Mouse (Mus musculus) testis, adult 2 months (tissue): ENCODE data around the gene Cse1l. TPM values are rescaled to one million over a fixed set of nuclear protein-coding genes. Genes with fewer than 3 reads are reported as not detected.

ENCODE experiments used
- H3K27ac ChIP-seq: fragments of 200-500 bp; 2 replicates; pipeline ENCODE4 v1.5.1; 2012; ENCODE audit warnings: low read depth, low read length; ENCODE audit not compliant: control insufficient read depth, insufficient read depth
- H3K27me3 ChIP-seq: fragments of 200-500 bp; 2 replicates; pipeline ENCODE4 v1.6.1; 2012; ENCODE audit warnings: mild to moderate bottlenecking, low read length, moderate library complexity; ENCODE audit not compliant: control insufficient read depth, insufficient read depth
- H3K36me3 ChIP-seq: fragments of 200-500 bp; 2 replicates; pipeline ENCODE4 v1.6.1; 2012; ENCODE audit warnings: mild to moderate bottlenecking, low read length; ENCODE audit not compliant: control insufficient read depth, insufficient read depth
- H3K4me1 ChIP-seq: fragments of 200-500 bp; 2 replicates; pipeline ENCODE4 v1.6.1; 2012; ENCODE audit warnings: low read length; ENCODE audit not compliant: control insufficient read depth, insufficient read depth
- H3K4me3 ChIP-seq: fragments of 200-500 bp; 2 replicates; pipeline ENCODE4 v1.5.1; 2012; ENCODE audit warnings: low read depth, mild to moderate bottlenecking, low read length, moderate library complexity, mixed read lengths; ENCODE audit not compliant: control insufficient read depth
- CTCF ChIP-seq: fragments of 200-500 bp; IDR thresholded peaks from 2 replicates; pipeline ENCODE4 v1.5.1; 2012; ENCODE audit warnings: low read depth, mild to moderate bottlenecking, inconsistent platforms, low read length, moderate library complexity; ENCODE audit not compliant: control insufficient read depth, insufficient read depth, insufficient replicate concordance
- POLR2A ChIP-seq: fragments of 200-500 bp; IDR thresholded peaks from 2 replicates; pipeline ENCODE4 v1.6.1; 2012; ENCODE audit warnings: low read depth, mild to moderate bottlenecking, inconsistent platforms, low read length, moderate library complexity; ENCODE audit not compliant: control insufficient read depth
- polyA plus RNA-seq: library from polyadenylated mRNA; depleted of rRNA; stranded (reverse); fragments of >200 nt; gene quantifications from 2 replicates; pipeline ENCODE4 v1.2.3, GENCODE M21; 2012

Cse1l gene
- polyA plus RNA-seq, 1 experiment, result 27.6 TPM

DNA sequence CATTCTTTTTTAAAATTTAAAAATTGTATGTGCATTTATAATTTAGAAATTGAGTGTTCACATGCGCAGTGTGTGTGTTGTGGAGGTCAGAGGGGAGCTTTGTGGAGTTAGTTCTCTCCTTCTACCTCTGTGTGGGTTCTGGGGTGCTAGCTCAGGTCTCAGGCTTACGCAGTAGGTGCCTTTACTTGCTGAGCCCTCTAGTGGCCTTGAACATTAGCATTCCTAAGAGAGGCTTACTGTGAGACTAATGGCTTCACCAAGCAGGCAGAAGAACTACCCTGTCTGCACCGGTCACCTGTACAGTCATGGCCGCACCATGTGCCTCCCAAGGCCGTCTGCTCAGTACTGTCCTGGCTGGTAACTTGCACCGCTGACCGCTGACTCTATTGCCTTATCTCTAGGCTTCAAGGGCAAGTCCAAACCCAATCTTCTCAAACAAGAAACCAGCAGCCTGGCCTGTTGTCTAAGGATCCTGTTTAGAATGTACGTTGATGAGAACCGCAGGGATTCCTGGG lies 14.4 kb upstream of the Cse1l start:
- Histone ChIP-seq H3K27ac (no peak overlapping the region), H3K4me1 (no peaks in the 10 kb centered on the region; the same call in 1 of the 2 replicates), H3K27me3 (no peaks in the 10 kb centered on the region), H3K4me3 (no peak overlapping the region), H3K36me3 (no peaks in the 10 kb centered on the region; the same call in none of the 2 replicates)
- TF ChIP-seq POLR2A (no peak), CTCF (no peak)

DNA sequence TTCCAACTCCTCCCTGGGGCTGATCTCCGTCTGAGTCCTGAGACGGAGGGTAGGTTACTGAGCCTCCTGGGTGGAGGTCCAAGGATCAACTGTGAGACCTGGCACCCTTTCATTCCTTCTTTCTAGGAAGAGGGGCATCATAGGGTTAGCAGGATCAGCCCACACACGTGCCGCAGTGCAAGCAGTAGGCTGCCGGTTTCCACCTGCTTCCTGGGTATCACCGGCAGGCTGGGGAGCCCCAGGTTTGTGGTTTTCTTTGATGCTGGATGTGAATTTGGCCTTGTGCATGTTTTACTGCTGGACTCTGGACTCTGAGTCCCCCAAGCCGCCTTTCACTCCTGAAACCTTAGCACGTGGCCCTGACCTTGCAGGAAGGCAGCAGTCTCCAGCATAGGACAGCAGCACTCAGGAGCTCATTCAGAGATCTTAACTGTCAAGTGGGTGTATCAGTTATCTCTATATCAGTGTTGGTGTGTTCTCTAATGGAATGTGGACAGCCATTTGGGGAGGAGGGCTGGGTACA lies 13.6 kb upstream of the Cse1l start:
- H3K27me3 ChIP-seq, result no peaks in the 10 kb centered on the region
- no peaks in the 10 kb centered on the region; the same call in none of the 2 replicates for H3K36me3 ChIP-seq
- TF ChIP-seq CTCF (no peak), POLR2A (no peak)
- H3K4me3 ChIP-seq, result no peak overlapping the region
- no peak overlapping the region for H3K27ac ChIP-seq
- H3K4me1 ChIP-seq, result no peaks in the 10 kb centered on the region; the same call in 1 of the 2 replicates

DNA sequence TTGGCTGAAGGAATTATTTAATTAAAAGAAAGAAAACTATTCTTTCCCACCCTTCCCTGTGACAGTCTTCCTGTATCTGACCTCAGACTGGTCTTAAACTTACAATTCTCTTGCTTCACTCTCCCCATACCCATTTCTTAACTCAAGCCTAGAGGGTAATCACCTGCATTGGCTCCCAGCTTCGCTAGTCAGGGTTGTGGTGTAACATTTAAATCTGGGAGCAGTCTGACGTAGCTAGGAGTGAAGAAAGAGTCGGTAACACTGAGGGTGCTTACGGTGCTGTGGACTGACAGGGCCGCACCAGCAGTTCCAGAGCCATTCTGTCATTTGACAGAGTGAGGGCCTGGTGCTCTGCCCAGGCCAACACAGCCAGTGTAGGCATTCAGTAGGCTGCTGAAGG lies 12.8 kb upstream of the Cse1l start:
- no peak overlapping the region for H3K4me3 ChIP-seq
- H3K4me1 ChIP-seq, result no peaks in the 10 kb centered on the region; the same call in 1 of the 2 replicates
- no peak overlapping the region for H3K27ac ChIP-seq
- TF ChIP-seq CTCF, result no peak
- TF ChIP-seq POLR2A, result no peak
- no peaks in the 10 kb centered on the region for H3K27me3 ChIP-seq
- H3K36me3 ChIP-seq, result no peaks in the 10 kb centered on the region; the same call in none of the 2 replicates

DNA sequence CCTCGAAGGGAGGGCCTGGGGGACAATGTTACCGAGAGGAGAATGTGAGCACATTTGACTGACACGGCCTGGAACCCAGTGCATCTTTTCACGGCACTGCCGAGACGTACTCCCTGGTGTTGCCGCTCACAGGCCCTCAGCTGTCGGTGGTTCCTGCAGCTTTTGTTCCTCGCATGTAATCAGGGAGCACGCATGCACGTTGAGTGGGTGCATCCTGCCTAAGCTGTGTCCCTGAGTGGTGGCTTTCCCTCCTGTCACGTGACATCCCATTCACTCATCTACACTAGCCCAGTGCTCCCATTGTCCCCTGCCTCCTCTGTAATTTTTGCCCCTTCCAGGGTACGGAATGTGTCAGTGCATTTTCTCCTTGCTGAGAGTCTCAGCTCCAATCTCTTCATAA lies 9.5 kb upstream of the Cse1l start:
- no peaks in the 10 kb centered on the region for H3K27me3 ChIP-seq
- H3K4me3 ChIP-seq, result no peak overlapping the region
- no peak overlapping the region for H3K27ac ChIP-seq
- H3K36me3 ChIP-seq, result no peaks in the 10 kb centered on the region
- TF ChIP-seq CTCF (no peak), POLR2A (no peak; the same call in 1 of the 2 replicates)
- no peaks in the 10 kb centered on the region; the same call in 1 of the 2 replicates for H3K4me1 ChIP-seq

DNA sequence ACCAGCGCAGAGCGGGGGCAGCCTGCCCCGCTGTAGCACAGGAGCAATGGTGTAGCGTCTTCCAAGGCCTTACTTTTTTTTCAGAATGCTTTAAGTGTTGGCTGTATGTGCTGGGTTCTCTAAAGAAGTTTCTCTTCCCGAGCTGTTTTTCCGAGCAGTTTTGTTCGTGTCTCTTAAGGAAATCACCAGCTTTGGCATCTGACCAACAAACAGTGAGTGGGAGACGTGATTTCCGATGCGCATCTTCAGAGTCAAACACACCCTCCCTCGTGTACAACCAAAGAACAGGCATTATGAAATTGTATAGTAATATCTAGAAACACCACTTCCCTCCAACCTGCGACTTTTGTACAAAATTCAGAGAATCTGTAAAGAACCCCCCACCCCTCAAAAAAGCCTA lies 8.9 kb upstream of the Cse1l start:
- no peak overlapping the region for H3K4me3 ChIP-seq
- no peak for TF ChIP-seq CTCF
- TF ChIP-seq POLR2A, result no peak
- no peaks in the 10 kb centered on the region for H3K27me3 ChIP-seq
- H3K27ac ChIP-seq, result no peak overlapping the region
- H3K36me3 ChIP-seq, result no peaks in the 10 kb centered on the region
- no peaks in the 10 kb centered on the region; the same call in 1 of the 2 replicates for H3K4me1 ChIP-seq

DNA sequence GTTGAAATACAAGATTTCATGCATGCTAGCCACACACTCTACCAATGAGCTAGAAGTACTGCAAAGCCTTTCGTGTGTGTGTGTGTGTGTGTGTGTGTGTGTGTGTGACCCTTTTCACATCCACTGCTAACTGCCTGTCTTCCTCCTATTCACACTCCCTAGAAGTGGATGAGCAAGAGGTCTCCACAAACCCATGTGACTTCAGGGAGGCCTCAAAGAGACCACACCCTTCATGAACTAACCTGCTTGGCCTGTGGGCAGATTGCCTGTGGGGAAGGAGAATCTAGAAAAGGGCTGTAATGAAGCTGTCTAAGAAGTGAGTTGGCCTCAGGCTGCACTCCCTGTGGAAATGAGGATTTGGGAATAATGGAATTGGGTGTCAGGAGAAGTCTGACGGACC lies 6.7 kb upstream of the Cse1l start:
- Histone ChIP-seq H3K4me1 (no peaks in the 10 kb centered on the region), H3K27ac (no peak overlapping the region), H3K36me3 (no peaks in the 10 kb centered on the region), H3K27me3 (no peaks in the 10 kb centered on the region), H3K4me3 (no peak overlapping the region)
- TF ChIP-seq POLR2A (no peak), CTCF (no peak)

DNA sequence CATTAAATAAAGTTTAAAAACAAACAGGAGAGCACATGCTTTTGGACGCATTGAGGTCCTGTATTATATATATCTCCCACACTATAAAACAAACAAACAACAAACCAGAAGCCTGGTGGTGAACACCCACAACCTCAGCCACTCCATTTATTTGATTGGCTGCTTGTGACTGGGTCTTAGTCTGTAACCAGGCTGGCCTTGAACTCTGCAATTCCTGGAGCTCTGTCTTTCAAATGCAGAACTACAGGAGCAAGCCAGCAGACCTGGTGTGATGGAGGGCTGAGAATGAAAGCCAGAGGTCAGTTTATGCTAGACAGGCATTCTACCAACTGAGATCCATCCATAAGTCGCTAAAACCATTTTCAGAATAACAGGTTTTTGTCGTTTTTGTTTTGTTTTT lies 6.1 kb upstream of the Cse1l start:
- Histone ChIP-seq H3K4me1 (no peaks in the 10 kb centered on the region), H3K4me3 (no peak overlapping the region), H3K36me3 (no peaks in the 10 kb centered on the region), H3K27me3 (no peaks in the 10 kb centered on the region), H3K27ac (no peak overlapping the region)
- TF ChIP-seq CTCF (no peak), POLR2A (no peak)

DNA sequence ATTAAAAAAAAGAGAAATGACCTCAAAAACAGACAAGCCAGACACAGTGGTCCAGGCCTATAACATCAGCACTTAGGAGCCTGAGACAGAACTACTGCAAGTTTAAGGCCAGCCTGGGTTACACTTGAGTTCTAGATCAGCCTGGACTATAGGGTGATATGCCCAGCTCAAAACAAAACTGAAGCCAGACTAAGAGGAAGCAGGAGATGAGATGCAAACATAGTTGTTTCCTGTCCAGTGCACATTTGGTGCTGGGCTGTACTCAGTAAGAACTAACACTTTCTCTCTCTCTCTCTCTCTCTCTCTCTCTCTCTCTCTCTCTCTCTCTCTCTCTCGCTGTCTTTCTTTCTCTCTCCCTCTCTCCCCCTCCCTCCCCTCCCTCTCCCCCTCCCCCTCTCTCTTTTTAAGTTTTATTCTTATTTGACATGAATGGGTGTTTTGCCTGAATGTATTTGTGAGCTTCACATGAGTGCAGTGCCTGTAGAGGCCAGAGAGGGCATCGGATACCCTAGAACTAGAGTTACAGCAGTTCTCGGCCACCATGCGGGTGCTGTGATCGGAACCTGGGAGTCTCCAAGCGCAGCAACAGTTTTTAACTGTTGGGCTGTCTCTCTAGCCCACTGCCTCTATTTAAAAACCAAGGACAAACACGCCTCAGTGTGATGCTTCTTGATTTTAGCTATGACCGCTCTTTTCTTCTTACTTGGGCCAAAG lies 4.9 kb upstream of the Cse1l start:
- H3K36me3 ChIP-seq, result no peaks in the 10 kb centered on the region
- no peak overlapping the region for H3K4me3 ChIP-seq
- H3K27me3 ChIP-seq, result no peaks in the 10 kb centered on the region
- H3K27ac ChIP-seq, result no peak overlapping the region
- TF ChIP-seq CTCF (no peak), POLR2A (no peak)
- peaks cover 3% of the 10 kb centered on the region; the same call in 1 of the 2 replicates for H3K4me1 ChIP-seq
